Mouse (Mus musculus): Measurements from ENCODE around the gene Psd4.

The Psd4 gene

GRCm38 (mm10) chr2:24386158-24386963 is 19.0 kb downstream of the Psd4 start:
- peak; percentile 68 for DNase-seq (ENCODE audit: low spot score)

- no peak for DNase-seq (ENCODE audit: low spot score)
These were observed 19.6 kb downstream of the Psd4 start for GRCm38 (mm10) chr2:24386964-24387320.

- DNase-seq (ENCODE audit: low spot score), result no peak
These were observed 20.2 kb downstream of the Psd4 start for GRCm38 (mm10) chr2:24387361-24388283.

- DNase-seq (ENCODE audit: low spot score), result no peak
These were observed 25.9 kb downstream of the Psd4 start for GRCm38 (mm10) chr2:24393251-24393650.

- no peak for DNase-seq (ENCODE audit: low spot score)
These were observed 29.7 kb downstream of the Psd4 start for GRCm38 (mm10) chr2:24397115-24397514.

- DNase-seq (ENCODE audit: low spot score), result no peak
These were observed 33.3 kb downstream of the Psd4 start for GRCm38 (mm10) chr2:24400711-24401110.

GRCm38 (mm10) chr2:24405345-24406012 is 38.1 kb downstream of the Psd4 start:
- peak; percentile 71 for DNase-seq (ENCODE audit: low spot score)

- no peak for DNase-seq (ENCODE audit: low spot score)
These were observed 40.5 kb downstream of the Psd4 start for GRCm38 (mm10) chr2:24407701-24408485.

GRCm38 (mm10) chr2:24409166-24409565 is 41.8 kb downstream of the Psd4 start:
- peak; percentile 70 for DNase-seq (ENCODE audit: low spot score)

GRCm38 (mm10) chr2:24413172-24413571 is 45.8 kb downstream of the Psd4 start:
- no peak for DNase-seq (ENCODE audit: low spot score)

GRCm38 (mm10) chr2:24413677-24414076 is 46.3 kb downstream of the Psd4 start:
- DNase-seq (ENCODE audit: low spot score), result no peak

- no peak for DNase-seq (ENCODE audit: low spot score)
These were observed 49.3 kb downstream of the Psd4 start for GRCm38 (mm10) chr2:24416668-24417067.

GRCm38 (mm10) chr2:24417106-24417505 is 49.7 kb downstream of the Psd4 start:
- no peak for DNase-seq (ENCODE audit: low spot score)

- no peak for DNase-seq (ENCODE audit: low spot score)
These were observed 50.2 kb downstream of the Psd4 start for GRCm38 (mm10) chr2:24417564-24417963.

- DNase-seq (ENCODE audit: low spot score), result no peak
These were observed 54.0 kb downstream of the Psd4 start for GRCm38 (mm10) chr2:24421211-24421863.

GRCm38 (mm10) chr2:24422815-24423214 is 55.4 kb downstream of the Psd4 start:
- DNase-seq (ENCODE audit: low spot score), result no peak

GRCm38 (mm10) chr2:24425630-24426029 is 58.2 kb downstream of the Psd4 start:
- no peak for DNase-seq (ENCODE audit: low spot score)

GRCm38 (mm10) chr2:24427866-24428675 is 60.7 kb downstream of the Psd4 start:
- DNase-seq (ENCODE audit: low spot score), result no peak

GRCm38 (mm10) chr2:24429806-24430205 is 62.4 kb downstream of the Psd4 start:
- DNase-seq (ENCODE audit: low spot score), result no peak

- no peak for DNase-seq (ENCODE audit: low spot score)
These were observed 67.3 kb downstream of the Psd4 start for GRCm38 (mm10) chr2:24434670-24435069.
